Mouse (Mus musculus) testis, adult 2 months (tissue): Measurements from ENCODE around the gene Trim31. TPM values are rescaled to one million over a fixed set of nuclear protein-coding genes. Genes with fewer than 3 reads are reported as not detected.

Experiments used
- H3K27ac ChIP-seq: fragments of 200-500 bp; 2 replicates; pipeline ENCODE4 v1.5.1; 2012; ENCODE audit warnings: low read depth, low read length; ENCODE audit not compliant: control insufficient read depth, insufficient read depth
- H3K27me3 ChIP-seq: fragments of 200-500 bp; 2 replicates; pipeline ENCODE4 v1.6.1; 2012; ENCODE audit warnings: mild to moderate bottlenecking, low read length, moderate library complexity; ENCODE audit not compliant: control insufficient read depth, insufficient read depth
- H3K36me3 ChIP-seq: fragments of 200-500 bp; 2 replicates; pipeline ENCODE4 v1.6.1; 2012; ENCODE audit warnings: mild to moderate bottlenecking, low read length; ENCODE audit not compliant: control insufficient read depth, insufficient read depth
- H3K4me1 ChIP-seq: fragments of 200-500 bp; 2 replicates; pipeline ENCODE4 v1.6.1; 2012; ENCODE audit warnings: low read length; ENCODE audit not compliant: control insufficient read depth, insufficient read depth
- H3K4me3 ChIP-seq: fragments of 200-500 bp; 2 replicates; pipeline ENCODE4 v1.5.1; 2012; ENCODE audit warnings: low read depth, mild to moderate bottlenecking, low read length, moderate library complexity, mixed read lengths; ENCODE audit not compliant: control insufficient read depth
- CTCF ChIP-seq: fragments of 200-500 bp; IDR thresholded peaks from 2 replicates; pipeline ENCODE4 v1.5.1; 2012; ENCODE audit warnings: low read depth, mild to moderate bottlenecking, inconsistent platforms, low read length, moderate library complexity; ENCODE audit not compliant: control insufficient read depth, insufficient read depth, insufficient replicate concordance
- POLR2A ChIP-seq: fragments of 200-500 bp; IDR thresholded peaks from 2 replicates; pipeline ENCODE4 v1.6.1; 2012; ENCODE audit warnings: low read depth, mild to moderate bottlenecking, inconsistent platforms, low read length, moderate library complexity; ENCODE audit not compliant: control insufficient read depth
- polyA plus RNA-seq: library from polyadenylated mRNA; depleted of rRNA; stranded (reverse); fragments of >200 nt; gene quantifications from 2 replicates; pipeline ENCODE4 v1.2.3, GENCODE M21; 2012; rRNA removed

Gene Trim31
- polyA plus RNA-seq, 1 experiment: not detected

DNA sequence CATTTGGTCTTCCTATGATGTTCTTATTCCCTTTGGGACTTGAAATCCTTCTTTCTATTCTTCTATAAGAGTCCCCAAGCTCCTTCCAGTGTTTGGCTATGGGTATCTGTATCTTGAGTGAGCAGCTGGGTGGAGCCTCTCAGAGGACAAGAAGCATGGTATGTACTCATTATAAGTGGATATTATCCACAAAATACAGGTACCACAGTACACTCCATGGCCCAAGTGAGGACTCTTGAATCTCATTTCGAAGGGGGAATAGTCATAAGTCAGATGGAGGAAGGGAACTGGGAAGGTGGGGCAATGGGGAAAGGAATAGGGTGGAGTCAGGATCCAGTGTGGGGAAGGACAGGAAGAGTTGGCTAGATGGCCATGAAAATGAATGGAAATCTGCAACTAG lies 55.1 kb downstream of the Trim31 start:
- H3K27ac ChIP-seq: no peak overlapping the region
- H3K4me1 ChIP-seq: 0 out of 2 replicates have a peak, but pooled peaks cover 2% of the 10 kb centered on the region
- TF ChIP-seq POLR2A: no peak
- no peak for TF ChIP-seq CTCF
- no peaks in the 10 kb centered on the region; the same call in 1 of the 2 replicates for H3K36me3 ChIP-seq
- no peaks in the 10 kb centered on the region for H3K27me3 ChIP-seq
- peak overlapping the region; percentile 73 for H3K4me3 ChIP-seq

- 0 out of 2 replicates have a peak, but pooled peaks cover 2% of the 10 kb centered on the region for H3K4me1 ChIP-seq
- H3K4me3 ChIP-seq: peak within 1 kb of the TSS; percentile 97
- H3K27ac ChIP-seq: peak within 1 kb of the TSS; percentile 97
- peak; percentile 61 for TF ChIP-seq POLR2A
- no peak for TF ChIP-seq CTCF
- H3K36me3 ChIP-seq: peaks cover 1% of the 10 kb centered on the region
- no peaks in the 10 kb centered on the region for H3K27me3 ChIP-seq
These were observed 60.3 kb downstream of the Trim31 start, which contains the start of the genes Znrd1 and Znrd1as for GRCm38 (mm10) chr17:36957999-36958743. Gene Znrd1, minus strand, starts transcription at chr17:36958559. Gene Znrd1as, plus strand, starts transcription at chr17:36958592.

DNA sequence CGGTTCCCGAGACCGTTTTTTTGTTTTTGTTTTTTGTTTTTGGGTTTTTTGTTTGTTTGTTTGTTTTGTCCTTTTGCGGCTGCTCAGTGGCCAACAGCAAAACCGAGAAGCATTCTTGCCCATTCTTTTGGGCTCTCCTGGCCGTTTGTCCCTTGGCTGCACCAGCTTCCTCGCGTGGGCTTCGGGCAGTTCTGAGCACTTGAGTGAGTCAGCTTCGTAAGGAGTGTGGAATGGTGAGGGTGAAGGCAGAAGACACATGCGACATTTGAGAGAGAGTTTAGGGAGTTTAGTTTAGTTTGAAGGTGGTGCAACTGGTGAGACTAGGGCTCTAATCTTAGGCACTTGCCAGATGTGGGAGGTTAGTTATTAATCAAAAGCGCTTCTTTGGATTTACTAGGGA lies 61.0 kb downstream of the Trim31 start:
- H3K36me3 ChIP-seq: peaks cover 1% of the 10 kb centered on the region
- TF ChIP-seq CTCF (no peak), POLR2A (no peak)
- H3K27ac ChIP-seq: peak overlapping the region; percentile 97
- no peaks in the 10 kb centered on the region for H3K27me3 ChIP-seq
- H3K4me3 ChIP-seq: peak overlapping the region; percentile 97
- 0 out of 2 replicates have a peak, but pooled peaks cover 2% of the 10 kb centered on the region for H3K4me1 ChIP-seq

Other genes with a start within 250 kb of the Trim31 start
- gene H2-M1, start 225.9 kb upstream of the Trim31 start, polyA plus RNA-seq: 0.10 TPM in 1 of 2 replicates, not detected in the other
- not detected in 2 replicates for gene H2-M10.5, start 125.2 kb upstream of the Trim31 start, polyA plus RNA-seq
- gene H2-M10.6, start 85.9 kb upstream of the Trim31 start, polyA plus RNA-seq: not detected in 2 replicates
- 18.5 and 22.0 TPM in 2 replicates for gene Trim26, start 61.0 kb upstream of the Trim31 start, polyA plus RNA-seq
- not detected in 2 replicates for gene Trim15, start 30.9 kb upstream of the Trim31 start, polyA plus RNA-seq
- 0.04 TPM in 1 of 2 replicates, not detected in the other for gene Trim10, start 28.5 kb upstream of the Trim31 start, polyA plus RNA-seq
- not detected in 2 replicates for gene Trim40, start 8.0 kb upstream of the Trim31 start, polyA plus RNA-seq
- 0.32 TPM in 2 replicates for gene Rnf39, start 44.8 kb downstream of the Trim31 start, polyA plus RNA-seq
- 891 and 948 TPM in 2 replicates for gene Ppp1r11, start 53.6 kb downstream of the Trim31 start, polyA plus RNA-seq
- 51.9 and 53.2 TPM in 2 replicates for gene Znrd1, start 60.4 kb downstream of the Trim31 start, polyA plus RNA-seq
- gene Znrd1as, start 60.5 kb downstream of the Trim31 start, polyA plus RNA-seq: 60.1 and 64.5 TPM in 2 replicates
- 0.56 and 1.0 TPM in 2 replicates for gene 2410137M14Rik, start 83.1 kb downstream of the Trim31 start, polyA plus RNA-seq
- gene H2-M5, start 91.4 kb downstream of the Trim31 start, polyA plus RNA-seq: 1.6 and 2.8 TPM in 2 replicates
- gene Zfp57, start 103.0 kb downstream of the Trim31 start, polyA plus RNA-seq: 16.0 and 16.5 TPM in 2 replicates
- gene Mog, start 125.3 kb downstream of the Trim31 start, polyA plus RNA-seq: 0.05 TPM in 1 of 2 replicates, not detected in the other
- 11.4 and 12.3 TPM in 2 replicates for gene Gabbr1, start 147.8 kb downstream of the Trim31 start, polyA plus RNA-seq
- gene Olfr90, start 190.4 kb downstream of the Trim31 start, polyA plus RNA-seq: not detected in 2 replicates
- 0.11 and 0.22 TPM in 2 replicates for gene Olfr91, start 200.2 kb downstream of the Trim31 start, polyA plus RNA-seq
- not detected in 2 replicates for gene Olfr92, start 222.0 kb downstream of the Trim31 start, polyA plus RNA-seq